Mouse (Mus musculus) embryonic fibroblast, embryonic 13.5 days (primary cell): ENCODE data around the gene Cfl1.

ENCODE experiments used
- CTCF ChIP-seq: IDR thresholded peaks from 2 replicates; pipeline ENCODE4 v1.5.1; 2011; ENCODE audit warnings: mild to moderate bottlenecking, control low read depth, low read length, moderate library complexity, borderline replicate concordance; ENCODE audit not compliant: insufficient read depth
- POLR2A ChIP-seq: IDR thresholded peaks from 2 replicates; pipeline ENCODE4 v1.6.1; 2011; ENCODE audit warnings: low read depth, mild to moderate bottlenecking, control low read depth, low read length, moderate library complexity

GRCm38 (mm10) chr19:5486771-5487170 is 3.5 kb upstream of the Cfl1 start:
- TF ChIP-seq CTCF = no peak
- TF ChIP-seq POLR2A = peak; percentile 30; the same call in 1 of the 2 replicates
